19 mouse cellular contexts compared by ENCODE assay signal in the genomic region with DNA sequence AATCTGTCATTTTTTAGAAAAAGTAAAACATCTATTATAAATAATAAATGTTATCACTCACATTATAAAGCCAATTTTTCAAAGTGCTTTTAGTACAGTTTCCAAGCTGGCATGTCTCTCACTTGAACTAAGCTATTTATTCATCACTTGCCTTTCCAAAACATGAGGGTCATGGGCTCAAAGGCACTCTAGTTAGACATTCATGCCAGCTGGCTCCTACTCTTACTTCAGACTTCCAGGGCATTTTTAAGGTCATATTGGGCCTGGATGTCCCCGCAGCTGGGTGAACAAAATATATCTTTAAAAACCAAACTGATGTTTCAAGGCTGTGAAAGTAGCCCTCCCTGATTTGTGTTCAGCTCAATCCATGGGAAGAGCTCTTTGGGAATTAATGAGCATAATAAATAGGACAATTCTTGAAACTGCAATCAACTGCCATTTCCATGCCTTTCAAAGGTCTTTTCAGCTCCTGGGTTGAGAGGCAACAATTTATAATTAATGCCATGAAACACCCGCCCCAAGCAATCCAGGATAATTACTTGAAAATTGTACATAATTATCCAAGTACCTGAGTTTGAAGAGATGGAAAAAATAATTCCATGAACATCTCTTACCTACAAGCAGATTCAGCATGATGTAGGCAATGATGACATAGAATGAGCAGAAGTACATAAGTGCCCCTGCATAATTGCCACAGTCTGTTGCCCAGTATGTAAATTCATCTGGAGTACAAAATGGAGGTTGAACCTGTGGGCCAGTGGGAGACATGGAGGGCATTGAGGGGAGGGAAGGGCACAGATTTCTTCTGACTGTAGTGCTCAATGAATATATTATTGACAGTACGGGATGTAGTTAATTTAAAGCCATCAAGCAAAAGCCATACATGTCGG.
A peak's percentile ranks its signal among the peaks of the same experiment; 100 is the strongest.
DNase-seq lines count a peak whose midpoint lies in the region; ATAC-seq lines count a peak whose summit lies in the region.
"Had no signal": no experiment of that assay in that cellular context is flagged by ENCODE, and none has a peak within 500 bp of the region (broad histone marks: within the 10 kb centered on the region; RNA-seq: fewer than 3 reads in every experiment).

No protein-coding gene starts in this region.

- DNase-seq in gastrocnemius, adult 18-20 months (ENCODE audit: low spot score): peak; percentile 4
- DNase-seq in gastrocnemius, postnatal 10 days: no peak
- peak; percentile 8 for DNase-seq in kidney, adult 18-20 months
- no peak for DNase-seq in kidney, postnatal 4 days
- DNase-seq in midbrain, embryonic 10.5 days (ENCODE audit: low spot score): no peak
- peak; percentile 27 for DNase-seq in kidney, postnatal 14 days
- DNase-seq in left cerebral cortex, postnatal 25 days (ENCODE audit: low spot score in 2 of 2): no peak
- DNase-seq: B cell, adult 2 months; cerebellum, postnatal 25 days; gastrocnemius, postnatal 25 days; right cerebral cortex, postnatal 25 days; thymus, postnatal 14 days had no signal

- H3K36me3 ChIP-seq in midbrain, embryonic 16.5 days (ENCODE audit: control insufficient read depth, insufficient read depth, low read length): peaks cover 9% of the 10 kb centered on the region; the same call in 1 of the 2 replicates
- H3K36me3 ChIP-seq in midbrain, embryonic 10.5 days: no peaks in the 10 kb centered on the region
- H3K36me3 ChIP-seq: heart, embryonic 15.5 days; hindbrain, embryonic 12.5 days; intestine, embryonic 15.5 days; limb, embryonic 10.5 days had no signal

- no peak overlapping the region for H3K9ac ChIP-seq in midbrain, embryonic 16.5 days (ENCODE audit: low read depth, low read length)
- H3K9ac ChIP-seq: heart, embryonic 15.5 days; hindbrain, embryonic 12.5 days; intestine, embryonic 15.5 days; liver, embryonic 14.5 days; neural tube, embryonic 15.5 days had no signal

- no peak overlapping the region for H3K4me3 ChIP-seq in midbrain, embryonic 16.5 days (ENCODE audit: low read depth, low read length)
- H3K4me3 ChIP-seq in midbrain, embryonic 10.5 days: no peak overlapping the region
- H3K4me3 ChIP-seq: heart, embryonic 15.5 days; hindbrain, embryonic 12.5 days; intestine, embryonic 15.5 days; limb, embryonic 10.5 days; neural tube, embryonic 15.5 days had no signal

- intact Hi-C loops in left cerebral cortex, postnatal 25 days (cut with DNase I): no loop called here

- no peaks in the 10 kb centered on the region for H3K27me3 ChIP-seq in midbrain, embryonic 16.5 days (ENCODE audit: control insufficient read depth, insufficient read depth, low read depth, low read length)
- H3K27me3 ChIP-seq in midbrain, embryonic 10.5 days (ENCODE audit: low read depth, poor library complexity, severe bottlenecking): no peaks in the 10 kb centered on the region
- H3K27me3 ChIP-seq: heart, embryonic 15.5 days; hindbrain, embryonic 12.5 days; intestine, embryonic 15.5 days; neural tube, embryonic 15.5 days had no signal

- 80% methylated on average over 4 of the region's 4 CpGs for WGBS in midbrain, embryonic 16.5 days
- 88% methylated on average over 4 of the region's 4 CpGs for WGBS in midbrain, embryonic 10.5 days

- H3K27ac ChIP-seq in midbrain, embryonic 16.5 days (ENCODE audit: low read length): no peak overlapping the region
- no peak overlapping the region for H3K27ac ChIP-seq in midbrain, embryonic 10.5 days (replicated peaks)
- H3K27ac ChIP-seq: heart, embryonic 15.5 days; hindbrain, embryonic 12.5 days; intestine, embryonic 15.5 days; limb, embryonic 10.5 days; liver, embryonic 14.5 days; neural tube, embryonic 15.5 days had no signal

- no peaks in the 10 kb centered on the region for H3K4me1 ChIP-seq in midbrain, embryonic 16.5 days (ENCODE audit: control insufficient read depth, insufficient read depth, low read length)
- no peaks in the 10 kb centered on the region for H3K4me1 ChIP-seq in midbrain, embryonic 10.5 days
- H3K4me1 ChIP-seq: heart, embryonic 15.5 days; hindbrain, embryonic 12.5 days; intestine, embryonic 15.5 days; limb, embryonic 10.5 days; neural tube, embryonic 15.5 days had no signal

- no peak overlapping the region for H3K4me2 ChIP-seq in midbrain, embryonic 16.5 days (ENCODE audit: low read length)
- H3K4me2 ChIP-seq: heart, embryonic 15.5 days; hindbrain, embryonic 12.5 days; intestine, embryonic 15.5 days; neural tube, embryonic 15.5 days had no signal

- no peaks in the 10 kb centered on the region for H3K9me3 ChIP-seq in midbrain, embryonic 16.5 days (replicated peaks; ENCODE audit: control insufficient read depth, low read length, poor library complexity, severe bottlenecking)
- H3K9me3 ChIP-seq in midbrain, embryonic 10.5 days (replicated peaks): no peaks in the 10 kb centered on the region
- H3K9me3 ChIP-seq: heart, embryonic 15.5 days; hindbrain, embryonic 12.5 days; intestine, embryonic 15.5 days; limb, embryonic 10.5 days; neural tube, embryonic 15.5 days had no signal

- ATAC-seq in midbrain, embryonic 16.5 days: peak; percentile 51; the same call in 1 of the 2 replicates
- ATAC-seq: intestine, embryonic 15.5 days had no signal

Comparison
In these comparisons a context has a peak if more than half of its experiments do, and no peak if none do; other contexts are left out.
1. DNase-seq: peak in gastrocnemius, adult 18-20 months (single experiment), kidney, adult 18-20 months (single experiment) and kidney, postnatal 14 days (single experiment); none in gastrocnemius, postnatal 10 days (single experiment), kidney, postnatal 4 days (0 of 2), midbrain, embryonic 10.5 days (single experiment) and left cerebral cortex, postnatal 25 days (0 of 2).